ENCODE assay signal across 8 mouse cellular contexts in genomic region chr14:25707691-25708181, GRCm38 (mm10). TPM values are rescaled to one million over a fixed set of nuclear protein-coding genes. Genes with fewer than 3 reads are reported as not detected.
DNase-seq lines count a peak whose midpoint lies in the region; ATAC-seq and TF ChIP-seq lines count a peak whose summit lies in the region.
"Had no signal": no experiment of that assay in that cellular context is flagged by ENCODE, and none has a peak within 500 bp of the region (broad histone marks: within the 10 kb centered on the region; RNA-seq: fewer than 3 reads in every experiment).

No protein-coding gene starts in this region.

- H3K9ac ChIP-seq in heart, embryonic 11.5 days (ENCODE audit: low read depth, low read length), result 0 out of 2 replicates have a peak overlapping the region, but pooled peaks have one; percentile 18
- H3K9ac ChIP-seq: limb, embryonic 12.5 days had no signal

- H3K9me3 ChIP-seq in heart, embryonic 11.5 days (replicated peaks; ENCODE audit: control insufficient read depth, low read length), result no peaks in the 10 kb centered on the region
- H3K9me3 ChIP-seq: limb, embryonic 12.5 days had no signal

- 46% methylated on average over 5 of the region's 5 CpGs for WGBS in heart, embryonic 11.5 days (ENCODE audit: insufficient replicate concordance)

- no peaks in the 10 kb centered on the region for H3K27me3 ChIP-seq in heart, embryonic 11.5 days (ENCODE audit: control insufficient read depth, insufficient read depth, low read length)
- H3K27me3 ChIP-seq: limb, embryonic 12.5 days had no signal

- no peaks in the 10 kb centered on the region for H3K4me1 ChIP-seq in cortical plate, adult 2 months (ENCODE audit: control insufficient read depth, insufficient read depth, low read length)
- peaks cover 45% of the 10 kb centered on the region for H3K4me1 ChIP-seq in heart, embryonic 11.5 days (ENCODE audit: control insufficient read depth, insufficient read depth, low read length)

- no peak for ATAC-seq in heart, embryonic 11.5 days (replicated peaks; ENCODE audit: insufficient number of reproducible peaks, low FRiP score, low TSS enrichment)

- TF ChIP-seq POLR2A in cortical plate, adult 2 months (IDR thresholded peaks at IDR 0.05; ENCODE audit: extremely low read depth, insufficient read depth, low read length), result no peak

- no peak overlapping the region for H3K4me2 ChIP-seq in heart, embryonic 11.5 days
- H3K4me2 ChIP-seq: limb, embryonic 12.5 days had no signal

- no peak overlapping the region for H3K4me3 ChIP-seq in cortical plate, adult 2 months (ENCODE audit: insufficient read depth, low read length)
- no peak overlapping the region for H3K4me3 ChIP-seq in heart, embryonic 11.5 days (ENCODE audit: low read depth, low read length)
- H3K4me3 ChIP-seq: limb, embryonic 12.5 days had no signal

- peak; percentile 47 for DNase-seq in A20 (ENCODE audit: low read depth, low spot score)
- peak; percentile 64 for DNase-seq in CD4-positive, CD25-positive, alpha-beta regulatory T cell, adult 2 months (ENCODE audit: low read depth, low spot score)
- DNase-seq in kidney, postnatal 4 days, result peak; percentile 82 to 86
- DNase-seq in lung, postnatal 36 days, result peak; percentile 85
- peak; percentile 72 for DNase-seq in thymus, postnatal 0 days (ENCODE audit: low spot score)

- no peak overlapping the region for H3K27ac ChIP-seq in cortical plate, adult 2 months (ENCODE audit: insufficient read depth, low read length)
- 0 out of 2 replicates have a peak overlapping the region, but pooled peaks have one; percentile 10 for H3K27ac ChIP-seq in heart, embryonic 11.5 days (ENCODE audit: low read depth, low read length)

- H3K36me3 ChIP-seq in heart, embryonic 11.5 days (ENCODE audit: control insufficient read depth, insufficient read depth, low read length), result no peaks in the 10 kb centered on the region
- H3K36me3 ChIP-seq: limb, embryonic 12.5 days had no signal

- TF ChIP-seq CTCF in cortical plate, adult 2 months (IDR thresholded peaks at IDR 0.05; ENCODE audit: extremely low read depth, insufficient read depth, low read length), result peak; percentile 95

RNA-seq across cellular contexts. Expression of gene Ppif, which starts 13.8 kb away (rescaled TPM):
- polyA plus RNA-seq in cortical plate, adult 2 months (2012; rRNA removed), result 49.4 and 51.7 TPM in 2 replicates
- polyA plus RNA-seq in heart, embryonic 11.5 days (2014; fragmentation: Nextera tagmentation; extraction: Ambion mirVana), result 92.7 and 99.4 TPM in 2 replicates
- 30.4 and 37.2 TPM in 2 replicates for polyA plus RNA-seq in thymus, postnatal 0 days (2015; fragmentation: Nextera tagmentation; extraction: Ambion mirVana)
